Mouse (Mus musculus) lung, adult 2 months (tissue): Measurements from ENCODE around the gene Mfsd4a.

Experiments
- CTCF ChIP-seq: fragments of 200-500 bp; IDR thresholded peaks from 2 replicates; pipeline ENCODE4 v1.5.1; 2011; ENCODE audit warnings: mild to moderate bottlenecking, low read length, control low read depth; ENCODE audit not compliant: insufficient read depth
- POLR2A ChIP-seq: fragments of 200-500 bp; IDR thresholded peaks from 2 replicates; pipeline ENCODE4 v1.6.1; 2011; ENCODE audit warnings: low read depth, mild to moderate bottlenecking, control low read depth, low read length, borderline replicate concordance; ENCODE audit errors: extremely low read depth

DNA sequence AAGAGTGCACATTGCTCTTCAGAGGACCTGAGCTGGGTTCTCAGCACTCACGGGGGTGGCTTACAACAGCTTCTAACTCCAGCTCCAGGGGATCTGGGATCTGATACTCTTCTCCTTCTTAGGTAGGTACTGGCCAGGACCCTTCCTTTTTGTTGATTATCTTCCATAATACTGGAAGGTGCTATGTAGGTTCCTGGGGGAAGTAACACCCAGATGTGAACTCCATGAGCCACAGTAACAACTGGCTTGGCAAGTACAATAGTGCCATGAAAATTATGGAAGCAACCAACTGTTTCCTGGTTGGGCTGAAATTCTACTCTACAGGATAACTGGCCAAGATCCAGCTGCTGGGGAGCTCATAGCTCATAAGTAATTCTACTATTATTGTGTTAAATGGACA is 62.4 kb downstream of the Mfsd4a start:
- TF ChIP-seq CTCF = no peak
- no peak for TF ChIP-seq POLR2A
